Mouse (Mus musculus) forebrain, embryonic 13.5 days (tissue): ENCODE results near the gene Mapk8ip1. TPM values are rescaled to one million over a fixed set of nuclear protein-coding genes. Genes with fewer than 3 reads are reported as not detected.

Experiments
- ATAC-seq: fragments of 200-750 bp; cut with Nextera tagmentation; 2 replicates; pipeline ENCODE4 v1.8.0; 2017
- H3K27ac ChIP-seq: fragments of 300-500 bp; sonication (generic); 2 replicates; pipeline ENCODE4 v1.5.1; 2015; ENCODE audit warnings: inconsistent platforms, mild to moderate bottlenecking, moderate library complexity
- H3K27me3 ChIP-seq: fragments of 300-500 bp; sonication (generic); 2 replicates; pipeline ENCODE4 v1.6.1; 2015; ENCODE audit warnings: mild to moderate bottlenecking, inconsistent platforms
- H3K36me3 ChIP-seq: fragments of 300-500 bp; sonication (generic); 2 replicates; pipeline ENCODE4 v1.6.1; 2015; ENCODE audit warnings: mild to moderate bottlenecking, inconsistent platforms; ENCODE audit not compliant: poor library complexity, severe bottlenecking
- H3K4me1 ChIP-seq: fragments of 300-500 bp; sonication (generic); 2 replicates; pipeline ENCODE4 v1.6.1; 2015; ENCODE audit warnings: inconsistent platforms
- H3K4me2 ChIP-seq: fragments of 300-500 bp; sonication (generic); 2 replicates; pipeline ENCODE4 v1.6.1; 2015; ENCODE audit warnings: inconsistent platforms, mild to moderate bottlenecking, moderate library complexity
- H3K4me3 ChIP-seq: fragments of 300-500 bp; sonication (generic); 2 replicates; pipeline ENCODE4 v1.5.1; 2015; ENCODE audit warnings: mild to moderate bottlenecking, inconsistent platforms
- H3K9ac ChIP-seq: fragments of 300-500 bp; sonication (generic); 2 replicates; pipeline ENCODE4 v1.6.1; 2015; ENCODE audit warnings: mild to moderate bottlenecking, inconsistent platforms
- H3K9me3 ChIP-seq: fragments of 300-500 bp; sonication (generic); replicated peaks from 2 replicates; pipeline ENCODE4 v1.6.1; 2016; ENCODE audit warnings: inconsistent platforms
- WGBS: fragments of 180-500 bp; shearing (Covaris S2); methylation state at CpG from one replicate; pipeline ENCODE4 v1.1.7; 2015; 5-methylcytosine and 5-hydroxymethylcytosine counted together
- polyA plus RNA-seq: library from polyadenylated mRNA; unstranded; fragments of >200 nt; fragmentation: Nextera tagmentation; extraction: Ambion mirVana; gene quantifications from 2 replicates; pipeline ENCODE4 v1.2.1, GENCODE M21; 2015

Gene Mapk8ip1
- polyA plus RNA-seq, 1 experiment from 2014 or later, result 66.9 TPM

DNA sequence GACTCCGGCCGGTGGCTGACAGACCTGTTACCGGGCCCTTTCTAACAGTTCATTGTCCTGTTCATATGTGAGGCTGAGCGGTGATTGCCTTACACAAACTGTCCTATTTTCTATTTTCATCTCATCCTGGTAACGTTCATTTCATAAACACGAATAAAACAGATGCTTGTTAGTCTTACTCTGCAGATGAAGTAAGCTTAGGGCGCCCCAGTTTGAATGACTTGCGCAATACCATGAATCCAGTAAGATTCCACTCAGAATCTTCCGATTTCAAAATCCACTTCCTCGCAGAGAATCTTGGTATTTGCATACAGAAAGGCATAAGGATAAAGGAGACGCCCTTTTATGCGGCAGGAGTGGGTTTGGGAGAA lies 33.3 kb upstream of the Mapk8ip1 start:
- 5% methylated on average over 12 of the region's 12 CpGs for WGBS
- peak overlapping the region; percentile 88 for H3K4me3 ChIP-seq
- no peak; the same call in 1 of the 2 replicates for ATAC-seq
- H3K9ac ChIP-seq, result peak overlapping the region; percentile 62
- H3K4me2 ChIP-seq, result peak overlapping the region; percentile 92
- H3K9me3 ChIP-seq, result no peaks in the 10 kb centered on the region
- no peaks in the 10 kb centered on the region for H3K36me3 ChIP-seq
- H3K4me1 ChIP-seq, result peaks cover 45% of the 10 kb centered on the region
- no peaks in the 10 kb centered on the region for H3K27me3 ChIP-seq
- peak overlapping the region; percentile 16; the same call in 1 of the 2 replicates for H3K27ac ChIP-seq

DNA sequence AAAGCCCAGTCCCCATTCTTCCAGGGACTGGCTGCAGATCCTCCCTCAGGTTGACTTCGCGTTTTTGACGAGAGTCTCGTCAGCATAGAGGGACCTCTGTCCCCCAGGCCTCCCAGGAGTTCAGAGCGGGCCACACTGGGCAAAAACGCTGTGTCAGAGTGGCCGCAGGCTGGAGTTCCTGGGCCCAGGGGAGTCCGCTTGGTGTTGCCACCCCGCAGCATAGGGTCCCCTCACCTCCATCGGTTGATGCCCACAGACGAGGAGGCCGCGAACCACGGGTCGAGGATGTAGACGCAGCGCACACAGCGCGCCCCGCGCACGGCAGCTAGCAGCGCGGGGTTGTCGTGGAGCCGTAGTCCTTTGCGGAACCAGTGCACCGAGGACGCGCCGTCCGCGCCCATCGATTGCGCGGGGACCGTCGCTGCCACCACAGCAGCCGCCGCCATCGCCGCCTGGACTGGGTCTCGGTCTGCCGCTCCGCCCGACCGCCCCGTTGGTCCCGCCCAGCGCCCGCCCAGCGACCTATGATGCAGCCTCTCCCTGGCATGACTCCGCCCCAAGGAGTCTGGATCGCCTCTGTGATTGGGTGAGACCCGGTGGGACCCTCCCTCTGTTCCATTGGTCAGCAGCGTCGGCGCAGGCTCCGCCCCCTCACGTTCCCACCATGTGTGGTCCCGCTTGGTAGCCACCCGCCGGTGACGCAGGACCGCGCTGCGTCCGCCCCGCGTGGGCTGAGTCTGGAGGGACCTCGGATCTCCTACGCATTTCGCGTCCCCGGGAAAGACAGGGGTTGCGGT lies 32.7 kb upstream of the Mapk8ip1 start, which contains the start of gene Cry2:
TSS of gene Cry2 (minus strand) at position 466 of the 797 bp plus-strand sequence.
- ATAC-seq, result peak; percentile 98
- Histone ChIP-seq H3K36me3 (no peaks in the 10 kb centered on the region), H3K4me1 (peaks cover 47% of the 10 kb centered on the region), H3K4me2 (peak within 1 kb of the TSS; percentile 92), H3K9ac (peak within 1 kb of the TSS; percentile 87), H3K4me3 (peak within 1 kb of the TSS; percentile 88), H3K27me3 (no peaks in the 10 kb centered on the region), H3K9me3 (no peaks in the 10 kb centered on the region), H3K27ac (peak within 1 kb of the TSS; percentile 26)
- 0% methylated on average over 66 of the region's 76 CpGs for WGBS

- 42% methylated on average over 17 of the region's 17 CpGs for WGBS
- H3K4me1 ChIP-seq, result peaks cover 59% of the 10 kb centered on the region
- no peak for ATAC-seq
- H3K9me3 ChIP-seq, result no peaks in the 10 kb centered on the region
- no peaks in the 10 kb centered on the region for H3K27me3 ChIP-seq
- peak overlapping the region; percentile 88 for H3K4me3 ChIP-seq
- H3K9ac ChIP-seq, result peak overlapping the region; percentile 87
- peak overlapping the region; percentile 75 for H3K27ac ChIP-seq
- peak overlapping the region; percentile 92 for H3K4me2 ChIP-seq
- H3K36me3 ChIP-seq, result no peaks in the 10 kb centered on the region
Observed at GRCm38 (mm10) chr2:92432299-92433295, 31.5 kb upstream of the Mapk8ip1 start.

GRCm38 (mm10) chr2:92431611-92432179 lies 30.6 kb upstream of the Mapk8ip1 start:
- H3K9ac ChIP-seq, result peak overlapping the region; percentile 87
- no peaks in the 10 kb centered on the region for H3K27me3 ChIP-seq
- no peaks in the 10 kb centered on the region for H3K9me3 ChIP-seq
- H3K27ac ChIP-seq, result peak overlapping the region; percentile 75
- 24% methylated on average over 11 of the region's 11 CpGs for WGBS
- peak overlapping the region; percentile 92 for H3K4me2 ChIP-seq
- H3K36me3 ChIP-seq, result no peaks in the 10 kb centered on the region
- ATAC-seq, result no peak
- H3K4me3 ChIP-seq, result peak overlapping the region; percentile 88
- H3K4me1 ChIP-seq, result peaks cover 60% of the 10 kb centered on the region

GRCm38 (mm10) chr2:92430723-92431541 lies 29.9 kb upstream of the Mapk8ip1 start:
- H3K4me1 ChIP-seq, result peaks cover 66% of the 10 kb centered on the region
- 60% methylated on average over 19 of the region's 21 CpGs for WGBS

GRCm38 (mm10) chr2:92430089-92430488 lies 29.0 kb upstream of the Mapk8ip1 start:
- H3K4me3 ChIP-seq, result no peak overlapping the region
- no peaks in the 10 kb centered on the region for H3K36me3 ChIP-seq
- H3K27ac ChIP-seq, result no peak overlapping the region
- H3K4me1 ChIP-seq, result peaks cover 75% of the 10 kb centered on the region
- H3K9me3 ChIP-seq, result no peaks in the 10 kb centered on the region
- no peak overlapping the region for H3K4me2 ChIP-seq
- 81% methylated on average over 2 of the region's 2 CpGs for WGBS
- no peak for ATAC-seq
- no peak overlapping the region for H3K9ac ChIP-seq
- H3K27me3 ChIP-seq, result no peaks in the 10 kb centered on the region

More at GRCm38 (mm10) chr2:92430723-92431541, 29.9 kb upstream of the Mapk8ip1 start:
- H3K4me3 ChIP-seq, result peak overlapping the region; percentile 88
- H3K4me2 ChIP-seq, result peak overlapping the region; percentile 92
- H3K9ac ChIP-seq, result peak overlapping the region; percentile 87
- peak overlapping the region; percentile 75 for H3K27ac ChIP-seq
- H3K36me3 ChIP-seq, result no peaks in the 10 kb centered on the region
- no peaks in the 10 kb centered on the region for H3K9me3 ChIP-seq
- ATAC-seq, result peak; percentile 28
- H3K27me3 ChIP-seq, result no peaks in the 10 kb centered on the region

GRCm38 (mm10) chr2:92427882-92428281 lies 26.8 kb upstream of the Mapk8ip1 start:
- Histone ChIP-seq H3K27ac (0 out of 2 replicates have a peak overlapping the region, but pooled peaks have one; percentile 37), H3K4me1 (peaks cover 81% of the 10 kb centered on the region), H3K9ac (no peak overlapping the region), H3K36me3 (peaks cover 13% of the 10 kb centered on the region), H3K27me3 (no peaks in the 10 kb centered on the region), H3K4me2 (no peak overlapping the region), H3K4me3 (no peak overlapping the region), H3K9me3 (no peaks in the 10 kb centered on the region)
- no peak; the same call in 1 of the 2 replicates for ATAC-seq
- WGBS, result 49% methylated on average over 6 of the region's 6 CpGs

GRCm38 (mm10) chr2:92426426-92426825 lies 25.4 kb upstream of the Mapk8ip1 start:
- Histone ChIP-seq H3K9ac (no peak overlapping the region), H3K27me3 (no peaks in the 10 kb centered on the region), H3K4me2 (no peak overlapping the region), H3K36me3 (peaks cover 28% of the 10 kb centered on the region), H3K4me3 (no peak overlapping the region), H3K9me3 (no peaks in the 10 kb centered on the region), H3K4me1 (peaks cover 67% of the 10 kb centered on the region), H3K27ac (peak overlapping the region; percentile 4; the same call in 1 of the 2 replicates)
- ATAC-seq, result no peak
- 90% methylated on average over 3 of the region's 3 CpGs for WGBS

DNA sequence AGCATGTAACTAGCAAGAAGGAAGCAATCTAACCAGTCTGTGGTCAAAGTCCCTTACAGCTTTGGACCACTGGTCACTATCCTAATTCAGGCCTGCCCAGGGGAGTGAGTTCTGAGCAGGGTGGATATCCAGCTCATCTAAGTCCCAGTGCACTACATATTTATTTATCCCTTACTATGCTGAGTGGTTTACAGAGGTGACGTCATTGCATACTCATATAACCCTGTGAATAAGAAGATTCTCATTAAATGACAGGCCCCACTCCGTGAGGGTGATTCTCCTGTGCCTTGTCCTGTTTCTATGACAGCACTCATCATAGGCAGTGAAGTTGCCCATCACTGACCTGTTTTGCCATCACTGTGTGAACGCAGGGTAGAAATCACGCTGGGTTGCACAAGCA lies 24.3 kb upstream of the Mapk8ip1 start:
- H3K9ac ChIP-seq, result no peak overlapping the region
- no peak overlapping the region for H3K4me2 ChIP-seq
- H3K4me3 ChIP-seq, result no peak overlapping the region
- ATAC-seq, result no peak; the same call in 1 of the 2 replicates
- H3K27ac ChIP-seq, result peak overlapping the region; percentile 73
- whole genome bisulfite sequencing, result 62% methylated on average over 4 of the region's 4 CpGs
- peaks cover 39% of the 10 kb centered on the region for H3K36me3 ChIP-seq
- H3K27me3 ChIP-seq, result no peaks in the 10 kb centered on the region
- H3K4me1 ChIP-seq, result peaks cover 56% of the 10 kb centered on the region
- H3K9me3 ChIP-seq, result no peaks in the 10 kb centered on the region

- Histone ChIP-seq H3K9me3 (no peaks in the 10 kb centered on the region), H3K4me3 (no peak overlapping the region), H3K4me1 (peaks cover 54% of the 10 kb centered on the region), H3K27ac (peak overlapping the region; percentile 73), H3K4me2 (peak overlapping the region; percentile 37; the same call in 1 of the 2 replicates), H3K9ac (no peak overlapping the region; the same call in 1 of the 2 replicates), H3K36me3 (peaks cover 45% of the 10 kb centered on the region), H3K27me3 (no peaks in the 10 kb centered on the region)
- peak; percentile 76 for ATAC-seq
- 40% methylated on average over 9 of the region's 9 CpGs for WGBS
Observed at GRCm38 (mm10) chr2:92424462-92425308, 23.6 kb upstream of the Mapk8ip1 start.
